Mouse (Mus musculus): ENCODE measurements around the gene Trdn. TPM values are rescaled to one million over a fixed set of nuclear protein-coding genes. Genes with fewer than 3 reads are reported as not detected.

Gene Trdn
- polyA plus RNA-seq, 2 experiments, result not detected

GRCm38 (mm10) chr10:33198257-33198656, 117.9 kb downstream of the Trdn start:
- ATAC-seq (ENCODE audit: insufficient read depth) (no peak), DNase-seq (ENCODE audit: low read depth in 3 of 3, low spot score in 3 of 3) (no peak)
- H3K4me2 ChIP-seq (ENCODE audit: low read depth), result no peak overlapping the region
- H3K27me3 ChIP-seq (ENCODE audit: control insufficient read depth, insufficient read depth, low read length), result no peaks in the 10 kb centered on the region
- no peaks in the 10 kb centered on the region for H3K36me3 ChIP-seq (replicated peaks; ENCODE audit: control insufficient read depth, insufficient read depth, low read depth)
- H3K4me3 ChIP-seq (ENCODE audit: insufficient read depth in 1 of 2, low read depth in 2 of 2, low read length in 2 of 2), result no peak overlapping the region
- H3K4me1 ChIP-seq (replicated peaks; ENCODE audit: control insufficient read depth in 2 of 2, insufficient read depth in 2 of 2, low read length in 1 of 2), result no peaks in the 10 kb centered on the region
- H3K27ac ChIP-seq, result no peak overlapping the region
- H3K9me3 ChIP-seq (ENCODE audit: control insufficient read depth, low read length), result no peaks in the 10 kb centered on the region
- TF ChIP-seq EP300 (IDR thresholded peaks at IDR 0.05; ENCODE audit: low read depth) (no peak), CTCF (IDR thresholded peaks at IDR 0.05; ENCODE audit: low read depth) (no peak)
- WGBS (ENCODE audit: insufficient replicate concordance), result 37% methylated on average over 1 of the region's 1 CpGs
- H3K9ac ChIP-seq (replicated peaks), result no peak overlapping the region

- no peaks in the 10 kb centered on the region for H3K36me3 ChIP-seq (replicated peaks; ENCODE audit: control insufficient read depth, insufficient read depth, low read depth)
- no peaks in the 10 kb centered on the region for H3K4me1 ChIP-seq (replicated peaks; ENCODE audit: control insufficient read depth in 2 of 2, insufficient read depth in 2 of 2, low read length in 1 of 2)
- no peak overlapping the region for H3K27ac ChIP-seq
- no peaks in the 10 kb centered on the region for H3K27me3 ChIP-seq (ENCODE audit: control insufficient read depth, insufficient read depth, low read length)
- ATAC-seq (ENCODE audit: insufficient read depth) (no peak), DNase-seq (ENCODE audit: low read depth in 3 of 3, low spot score in 3 of 3) (no peak)
- TF ChIP-seq EP300 (IDR thresholded peaks at IDR 0.05; ENCODE audit: low read depth), result no peak
- TF ChIP-seq CTCF (IDR thresholded peaks at IDR 0.05; ENCODE audit: low read depth), result no peak
- no peak overlapping the region for H3K9ac ChIP-seq (replicated peaks)
- no peak overlapping the region for H3K4me2 ChIP-seq (ENCODE audit: low read depth)
- no peak overlapping the region for H3K4me3 ChIP-seq (ENCODE audit: insufficient read depth in 1 of 2, low read depth in 2 of 2, low read length in 2 of 2)
- WGBS (ENCODE audit: insufficient replicate concordance), result 26% methylated on average over 1 of the region's 1 CpGs
- no peaks in the 10 kb centered on the region for H3K9me3 ChIP-seq (ENCODE audit: control insufficient read depth, low read length)
Observed at GRCm38 (mm10) chr10:33210411-33210810, 130.1 kb downstream of the Trdn start.

DNA sequence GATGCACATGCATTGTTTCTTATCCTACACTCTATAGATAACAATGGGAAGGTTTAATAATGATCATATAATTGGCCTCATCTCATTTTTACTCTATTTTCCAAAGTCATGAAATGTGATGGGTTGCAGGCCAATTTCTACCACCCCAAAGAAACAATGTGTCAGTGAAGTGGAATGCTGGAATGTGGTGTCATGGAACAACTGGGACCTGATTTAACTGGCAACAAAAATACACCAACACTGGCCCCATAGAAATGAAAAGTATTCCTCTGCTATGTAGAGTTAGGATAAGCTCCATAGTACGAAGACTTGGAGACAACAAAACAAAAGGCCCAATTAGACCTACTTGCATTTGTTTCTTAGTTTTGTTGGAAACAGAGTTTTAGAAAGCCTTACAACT, 173.6 kb downstream of the Trdn start:
- H3K4me3 ChIP-seq (ENCODE audit: insufficient read depth in 1 of 2, low read depth in 2 of 2, low read length in 2 of 2), result no peak overlapping the region
- H3K4me2 ChIP-seq (ENCODE audit: low read depth), result no peak overlapping the region
- WGBS (ENCODE audit: insufficient replicate concordance), result 53% methylated on average over 1 of the region's 1 CpGs
- H3K9me3 ChIP-seq (ENCODE audit: control insufficient read depth, low read length), result no peaks in the 10 kb centered on the region
- ATAC-seq (ENCODE audit: insufficient read depth), result no peak
- H3K27ac ChIP-seq, result no peak overlapping the region
- no peaks in the 10 kb centered on the region for H3K4me1 ChIP-seq (replicated peaks; ENCODE audit: control insufficient read depth in 2 of 2, insufficient read depth in 2 of 2, low read length in 1 of 2)
- TF ChIP-seq EP300 (IDR thresholded peaks at IDR 0.05; ENCODE audit: low read depth), result no peak
- no peak for TF ChIP-seq CTCF (IDR thresholded peaks at IDR 0.05; ENCODE audit: low read depth)
- no peak for DNase-seq (ENCODE audit: low read depth in 3 of 3, low spot score in 3 of 3)
- no peaks in the 10 kb centered on the region for H3K27me3 ChIP-seq (ENCODE audit: control insufficient read depth, insufficient read depth, low read length)
- H3K36me3 ChIP-seq (replicated peaks; ENCODE audit: control insufficient read depth, insufficient read depth, low read depth), result no peaks in the 10 kb centered on the region
- H3K9ac ChIP-seq (replicated peaks), result no peak overlapping the region

DNA sequence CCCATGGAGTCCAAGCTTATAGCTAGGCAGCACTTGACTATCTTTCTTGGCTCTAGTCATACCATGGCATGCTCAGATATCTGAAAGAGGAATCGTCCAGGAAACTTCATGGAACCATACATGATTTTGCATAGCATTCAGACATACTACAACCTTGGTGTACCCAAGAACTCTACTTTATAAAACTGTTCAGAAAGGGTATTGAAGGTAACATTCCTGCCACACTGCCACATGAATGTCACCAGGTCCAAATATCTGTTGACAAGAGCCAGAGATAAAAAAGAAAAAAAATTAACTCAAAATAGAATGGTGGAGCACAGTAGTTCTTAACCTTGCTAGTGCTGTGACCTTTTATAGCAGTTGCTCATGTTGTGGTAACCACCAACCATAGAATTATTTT, 175.8 kb downstream of the Trdn start:
- Histone ChIP-seq H3K9me3 (ENCODE audit: control insufficient read depth, low read length) (no peaks in the 10 kb centered on the region), H3K4me3 (ENCODE audit: insufficient read depth in 1 of 2, low read depth in 2 of 2, low read length in 2 of 2) (no peak overlapping the region), H3K4me2 (ENCODE audit: low read depth) (no peak overlapping the region), H3K27me3 (ENCODE audit: control insufficient read depth, insufficient read depth, low read length) (no peaks in the 10 kb centered on the region), H3K9ac (replicated peaks) (no peak overlapping the region), H3K27ac (no peak overlapping the region), H3K36me3 (replicated peaks; ENCODE audit: control insufficient read depth, insufficient read depth, low read depth) (no peaks in the 10 kb centered on the region), H3K4me1 (replicated peaks; ENCODE audit: control insufficient read depth in 2 of 2, insufficient read depth in 2 of 2, low read length in 1 of 2) (no peaks in the 10 kb centered on the region)
- ATAC-seq (ENCODE audit: insufficient read depth) (no peak), DNase-seq (ENCODE audit: low read depth in 3 of 3, low spot score in 3 of 3) (no peak)
- TF ChIP-seq EP300 (IDR thresholded peaks at IDR 0.05; ENCODE audit: low read depth) (no peak), CTCF (IDR thresholded peaks at IDR 0.05; ENCODE audit: low read depth) (no peak)
- 23% methylated on average over 1 of the region's 1 CpGs for WGBS (ENCODE audit: insufficient replicate concordance)

- Histone ChIP-seq H3K27me3 (ENCODE audit: control insufficient read depth, insufficient read depth, low read length) (no peaks in the 10 kb centered on the region), H3K4me3 (ENCODE audit: insufficient read depth in 1 of 2, low read depth in 2 of 2, low read length in 2 of 2) (no peak overlapping the region), H3K36me3 (replicated peaks; ENCODE audit: control insufficient read depth, insufficient read depth, low read depth) (no peaks in the 10 kb centered on the region), H3K27ac (no peak overlapping the region), H3K4me1 (replicated peaks; ENCODE audit: control insufficient read depth in 2 of 2, insufficient read depth in 2 of 2, low read length in 1 of 2) (no peaks in the 10 kb centered on the region), H3K9me3 (ENCODE audit: control insufficient read depth, low read length) (no peaks in the 10 kb centered on the region), H3K9ac (replicated peaks) (no peak overlapping the region), H3K4me2 (ENCODE audit: low read depth) (no peak overlapping the region)
- TF ChIP-seq CTCF (IDR thresholded peaks at IDR 0.05; ENCODE audit: low read depth) (no peak), EP300 (IDR thresholded peaks at IDR 0.05; ENCODE audit: low read depth) (no peak)
- DNase-seq (ENCODE audit: low read depth in 3 of 3, low spot score in 3 of 3) (no peak), ATAC-seq (ENCODE audit: insufficient read depth) (no peak)
- WGBS (ENCODE audit: insufficient replicate concordance), result 12% methylated on average over 2 of the region's 2 CpGs
Observed at GRCm38 (mm10) chr10:33304982-33305381, 224.6 kb downstream of the Trdn start.

Measured in liver, embryonic 14.5 days (tissue).